Mouse (Mus musculus) NIH3T3 (cell line): Measurements from ENCODE around the gene Adcy9.
"Not testable (repeated sequence)": the region's sequence is repeated elsewhere in the genome, so short reads cannot be mapped to it uniquely, and the experiment has no call there.

Source experiments
- DNase-seq: peaks from one replicate; pipeline ENCODE4 v3.0.0-alpha.2; 2012; ENCODE audit warnings: low read depth

Adcy9 gene

GRCm38 (mm10) chr16:4270911-4271310, 149.4 kb downstream of the Adcy9 start:
- DNase-seq = peak; percentile 86

- peak; percentile 81 for DNase-seq
Measured at GRCm38 (mm10) chr16:4267857-4268666, 152.2 kb downstream of the Adcy9 start.

- no peak for DNase-seq
Measured at GRCm38 (mm10) chr16:4267453-4267852, 152.8 kb downstream of the Adcy9 start.

GRCm38 (mm10) chr16:4265351-4265750, 154.9 kb downstream of the Adcy9 start:
- DNase-seq = no peak

- DNase-seq = no peak
Measured at GRCm38 (mm10) chr16:4263486-4263885, 156.8 kb downstream of the Adcy9 start.

GRCm38 (mm10) chr16:4257546-4257945, 162.8 kb downstream of the Adcy9 start:
- DNase-seq = no peak

- DNase-seq = no peak
Measured at GRCm38 (mm10) chr16:4248791-4249190, 171.5 kb downstream of the Adcy9 start.

GRCm38 (mm10) chr16:4245241-4245640, 175.1 kb downstream of the Adcy9 start:
- not testable (repeated sequence) for DNase-seq
